Mouse (Mus musculus): ENCODE measurements around the gene Tmem252. TPM values are rescaled to one million over a fixed set of nuclear protein-coding genes. Genes with fewer than 3 reads are reported as not detected.

The Tmem252 gene
- polyA plus RNA-seq, 1 experiment from 2014 or later, result 0.28 TPM

DNA sequence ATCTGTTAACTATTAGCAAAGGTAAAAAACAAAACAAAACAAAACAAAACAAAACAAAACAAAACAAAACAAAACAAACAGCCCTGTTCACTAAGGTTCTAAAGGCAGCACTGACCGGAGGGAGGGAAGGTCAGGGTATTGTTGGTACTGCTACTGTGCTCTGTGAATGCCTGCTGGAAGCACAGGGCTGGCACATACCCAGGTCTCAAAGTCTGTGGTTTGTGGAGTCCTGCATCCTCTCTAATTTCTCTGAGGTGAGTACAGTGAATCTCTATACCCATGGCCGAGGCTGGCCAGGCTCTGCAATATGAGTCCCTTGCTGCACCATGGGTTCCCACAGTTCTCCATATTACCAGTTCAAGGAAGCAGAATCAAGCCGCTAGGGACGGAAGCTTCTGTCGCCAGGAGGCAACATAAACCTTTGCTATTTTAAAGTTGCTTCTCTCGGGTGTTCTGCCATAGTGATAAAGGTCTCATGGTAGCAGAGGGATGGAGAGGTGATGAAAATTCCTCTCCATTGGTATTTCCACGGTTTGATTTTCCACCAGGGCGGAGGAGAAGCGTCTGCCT is 20.5 kb upstream of the Tmem252 start:
- H3K9me3 ChIP-seq (replicated peaks), result no peaks in the 10 kb centered on the region
- H3K27me3 ChIP-seq (ENCODE audit: low read depth, poor library complexity, severe bottlenecking), result no peaks in the 10 kb centered on the region
- no peaks in the 10 kb centered on the region for H3K36me3 ChIP-seq
- H3K4me3 ChIP-seq, result no peak overlapping the region
- H3K27ac ChIP-seq, result no peak overlapping the region
- 79% methylated on average over 9 of the region's 9 CpGs for WGBS
- peaks cover 22% of the 10 kb centered on the region; the same call in 1 of the 2 replicates for H3K4me1 ChIP-seq
- DNase-seq (ENCODE audit: low spot score), result no peak

DNA sequence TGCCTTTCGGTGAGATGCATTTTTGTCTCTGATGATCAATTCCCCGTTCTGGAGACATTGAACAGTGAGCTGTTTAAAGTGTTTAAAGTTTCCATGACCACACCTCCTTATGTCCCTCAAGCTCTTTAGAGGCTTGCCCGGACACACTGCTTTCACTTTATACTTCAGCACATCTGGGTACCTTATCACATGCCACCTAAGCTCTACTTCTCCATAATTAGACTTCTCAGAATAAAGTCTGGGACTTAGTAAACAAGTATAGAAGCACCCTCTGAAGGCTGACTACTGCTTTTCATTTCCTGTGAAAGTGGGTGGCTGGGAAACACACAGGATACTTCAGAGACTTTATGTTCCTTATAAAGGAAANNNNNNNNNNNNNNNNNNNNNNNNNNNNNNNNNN is 16.8 kb upstream of the Tmem252 start:
- Histone ChIP-seq H3K27me3 (ENCODE audit: low read depth, poor library complexity, severe bottlenecking) (no peaks in the 10 kb centered on the region), H3K9me3 (replicated peaks) (no peaks in the 10 kb centered on the region), H3K4me3 (no peak overlapping the region), H3K4me1 (0 out of 2 replicates have a peak, but pooled peaks cover 13% of the 10 kb centered on the region), H3K27ac (no peak overlapping the region), H3K36me3 (no peaks in the 10 kb centered on the region)
- no peak for DNase-seq (ENCODE audit: low spot score)
- WGBS, result 71% methylated on average over 3 of the region's 3 CpGs

DNA sequence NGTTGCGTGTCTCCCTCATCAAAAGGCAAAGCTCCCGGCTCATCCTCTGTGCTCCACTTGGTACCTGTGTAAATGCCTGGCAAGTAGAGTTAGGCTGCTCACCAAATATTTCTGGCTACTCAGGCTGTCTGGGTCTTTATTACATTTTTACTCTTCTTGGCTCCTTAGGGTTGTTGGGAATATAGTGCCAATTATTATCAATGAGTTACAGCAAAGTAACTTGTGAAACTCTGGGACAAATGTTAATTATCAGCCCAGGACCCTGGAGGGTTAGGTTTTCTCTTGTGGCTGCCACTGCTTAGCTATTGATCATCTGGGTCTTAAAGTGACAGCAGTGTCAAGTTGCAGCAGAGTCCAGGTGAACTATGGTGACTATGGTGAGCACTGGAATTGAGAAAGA is 11.5 kb upstream of the Tmem252 start:
- no peak overlapping the region for H3K27ac ChIP-seq
- H3K36me3 ChIP-seq, result no peaks in the 10 kb centered on the region
- no peaks in the 10 kb centered on the region for H3K4me1 ChIP-seq
- no peaks in the 10 kb centered on the region for H3K9me3 ChIP-seq (replicated peaks)
- H3K27me3 ChIP-seq (ENCODE audit: low read depth, poor library complexity, severe bottlenecking), result no peaks in the 10 kb centered on the region
- 96% methylated on average over 2 of the region's 2 CpGs for WGBS
- DNase-seq (ENCODE audit: low spot score), result no peak
- H3K4me3 ChIP-seq, result no peak overlapping the region

DNA sequence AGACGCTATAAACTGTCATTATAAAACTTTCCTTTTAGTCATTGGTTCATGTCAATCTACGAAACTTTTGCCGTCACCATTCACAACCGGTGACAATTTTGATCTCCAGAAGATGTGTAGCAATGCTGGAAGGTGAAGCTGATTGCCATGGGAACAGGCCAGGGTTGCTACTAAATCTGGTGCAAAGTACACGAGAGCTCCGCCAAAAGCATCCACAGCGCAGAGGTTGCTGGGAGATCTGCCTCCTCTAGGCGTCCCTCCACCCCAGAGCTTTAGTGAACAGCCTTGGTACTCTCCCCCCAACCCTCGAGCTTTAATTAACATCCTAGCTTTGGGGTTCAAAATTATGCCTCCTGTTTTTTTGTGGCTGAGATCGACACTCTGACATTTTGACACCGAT is 8.0 kb upstream of the Tmem252 start:
- Histone ChIP-seq H3K4me1 (no peaks in the 10 kb centered on the region), H3K4me3 (no peak overlapping the region), H3K36me3 (no peaks in the 10 kb centered on the region), H3K27ac (no peak overlapping the region), H3K27me3 (ENCODE audit: low read depth, poor library complexity, severe bottlenecking) (no peaks in the 10 kb centered on the region), H3K9me3 (replicated peaks) (no peaks in the 10 kb centered on the region)
- 85% methylated on average over 11 of the region's 11 CpGs for WGBS
- no peak for DNase-seq (ENCODE audit: low spot score)

DNA sequence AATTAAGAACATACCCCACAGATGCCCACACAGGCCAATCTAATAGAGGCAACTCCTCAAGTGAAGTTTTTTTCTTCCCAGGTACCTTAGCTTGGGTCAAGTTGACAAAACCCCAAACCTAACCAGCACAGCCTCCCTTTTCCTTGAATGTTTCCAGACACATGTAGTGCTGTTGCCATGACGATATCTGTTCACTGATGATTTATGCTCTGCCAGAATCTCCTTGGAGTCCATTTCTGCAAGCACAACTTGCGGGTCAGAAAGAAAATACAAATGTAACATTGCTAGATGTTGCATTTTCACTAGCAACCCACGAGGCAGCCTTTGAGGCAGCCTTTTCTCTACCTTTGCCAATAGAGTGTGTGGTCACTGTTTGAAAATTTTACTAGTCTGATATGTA is 6.3 kb upstream of the Tmem252 start:
- 87% methylated on average over 3 of the region's 3 CpGs for WGBS
- Histone ChIP-seq H3K9me3 (replicated peaks) (no peaks in the 10 kb centered on the region), H3K27me3 (ENCODE audit: low read depth, poor library complexity, severe bottlenecking) (no peaks in the 10 kb centered on the region), H3K4me1 (peaks cover 10% of the 10 kb centered on the region), H3K4me3 (no peak overlapping the region), H3K27ac (no peak overlapping the region), H3K36me3 (no peaks in the 10 kb centered on the region)
- DNase-seq (ENCODE audit: low spot score), result no peak

DNA sequence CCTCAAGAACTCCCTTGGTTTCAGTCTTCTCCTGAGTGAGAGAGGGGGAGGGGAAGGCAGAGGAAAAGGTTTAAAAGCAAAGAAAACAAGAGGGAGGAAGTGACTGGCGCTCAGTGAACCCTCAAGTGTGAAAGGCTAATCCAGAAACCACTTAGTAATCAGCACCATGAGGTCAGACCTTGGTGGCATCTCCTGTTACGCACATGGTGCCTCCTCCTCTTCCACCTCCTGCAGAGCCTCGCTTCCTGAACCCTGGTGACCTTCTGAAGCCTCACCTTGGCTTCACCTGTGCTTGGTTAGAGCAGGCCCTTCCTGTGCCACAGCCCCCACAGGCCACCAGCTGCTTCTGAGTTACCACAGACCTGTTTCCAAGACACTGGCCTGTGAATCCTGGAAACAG is 2.2 kb upstream of the Tmem252 start:
- peak overlapping the region; percentile 46 for H3K27ac ChIP-seq
- peaks cover 17% of the 10 kb centered on the region for H3K4me1 ChIP-seq
- H3K4me3 ChIP-seq, result no peak overlapping the region
- H3K9me3 ChIP-seq (replicated peaks), result no peaks in the 10 kb centered on the region
- H3K27me3 ChIP-seq (ENCODE audit: low read depth, poor library complexity, severe bottlenecking), result no peaks in the 10 kb centered on the region
- 35% methylated on average over 3 of the region's 3 CpGs for WGBS
- no peak for DNase-seq (ENCODE audit: low spot score)
- H3K36me3 ChIP-seq, result no peaks in the 10 kb centered on the region

DNA sequence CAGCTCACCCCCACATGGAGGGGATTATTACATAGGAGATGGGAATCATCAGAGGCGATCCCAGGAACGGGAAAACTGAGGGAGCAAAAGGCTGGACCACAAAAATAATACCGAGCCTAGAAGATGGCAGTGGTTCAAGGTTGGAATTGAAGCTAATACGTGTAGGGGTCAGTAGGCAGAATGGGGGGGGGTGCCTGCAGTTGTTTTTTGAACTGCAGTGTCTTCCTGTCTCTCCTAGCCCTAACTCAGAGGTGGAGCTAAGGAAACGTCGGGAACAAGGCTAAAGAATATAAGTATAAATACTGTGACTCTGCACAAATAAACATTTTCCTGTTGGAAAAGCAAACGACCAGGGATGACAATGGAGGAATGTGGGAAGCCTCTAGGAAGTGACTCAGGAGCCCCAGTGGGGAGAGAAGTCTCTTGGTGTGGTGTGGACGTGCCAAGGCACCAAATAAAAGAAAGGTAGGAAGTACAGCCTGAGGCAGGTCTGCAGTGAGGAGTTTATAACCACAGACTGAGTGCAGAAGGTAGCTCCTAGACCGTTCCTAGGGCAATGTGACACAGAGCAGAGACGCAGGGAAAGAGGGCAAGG is 1.3 kb upstream of the Tmem252 start:
- WGBS, result 72% methylated on average over 10 of the region's 10 CpGs
- Histone ChIP-seq H3K27ac (0 out of 2 replicates have a peak overlapping the region, but pooled peaks have one; percentile 46), H3K27me3 (ENCODE audit: low read depth, poor library complexity, severe bottlenecking) (no peaks in the 10 kb centered on the region), H3K4me3 (no peak overlapping the region), H3K36me3 (no peaks in the 10 kb centered on the region), H3K4me1 (peaks cover 17% of the 10 kb centered on the region), H3K9me3 (replicated peaks) (0 out of 2 replicates have a peak, but pooled peaks cover under 1% of the 10 kb centered on the region)
- no peak for DNase-seq (ENCODE audit: low spot score)

DNA sequence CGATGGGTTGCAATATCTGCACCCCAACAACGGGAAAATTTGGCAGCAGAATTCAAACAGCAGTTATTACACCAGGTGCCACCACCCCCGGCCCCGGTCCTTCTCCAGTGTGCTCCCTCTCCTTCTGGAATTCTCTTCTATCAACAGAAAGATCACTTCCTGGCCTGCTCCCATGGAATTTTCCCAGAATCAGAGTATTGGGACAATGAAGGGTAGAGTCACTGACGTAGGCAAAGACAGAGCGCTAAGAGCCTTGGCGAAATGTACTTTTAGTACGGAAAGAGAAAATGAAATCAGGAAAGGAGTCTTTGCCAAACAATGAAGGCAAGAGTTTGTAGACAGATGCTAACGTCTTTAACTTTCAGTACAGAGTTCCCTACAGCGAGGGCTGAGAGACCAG is 477 bp upstream of the Tmem252 start:
- 0 out of 2 replicates have a peak, but pooled peaks cover 3% of the 10 kb centered on the region for H3K9me3 ChIP-seq (replicated peaks)
- no peaks in the 10 kb centered on the region for H3K36me3 ChIP-seq
- H3K27me3 ChIP-seq (ENCODE audit: low read depth, poor library complexity, severe bottlenecking), result no peaks in the 10 kb centered on the region
- WGBS, result 86% methylated on average over 10 of the region's 10 CpGs
- no peak for DNase-seq (ENCODE audit: low spot score)
- no peak overlapping the region for H3K27ac ChIP-seq
- H3K4me1 ChIP-seq, result peaks cover 17% of the 10 kb centered on the region
- H3K4me3 ChIP-seq, result no peak overlapping the region

DNA sequence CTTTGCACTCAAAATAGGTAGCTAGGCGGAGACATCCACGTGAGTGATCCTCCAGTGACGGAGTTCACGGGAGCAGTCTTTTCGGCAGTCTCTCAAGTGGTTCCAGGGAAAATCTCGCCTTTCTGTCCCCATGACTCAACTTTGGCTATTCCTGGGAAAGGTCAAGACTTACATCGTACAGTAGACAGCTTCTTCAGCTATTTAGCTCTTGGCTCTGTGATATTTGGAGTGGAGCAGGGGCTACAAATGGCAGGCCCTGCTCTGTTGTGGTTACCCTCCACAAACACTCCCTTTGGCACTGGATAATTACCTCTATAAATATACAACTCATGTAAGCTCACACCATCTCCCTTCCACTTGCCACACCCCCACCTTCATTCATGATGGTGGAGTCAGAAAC is 2.6 kb downstream of the Tmem252 start:
- peaks cover 14% of the 10 kb centered on the region for H3K4me1 ChIP-seq
- H3K4me3 ChIP-seq, result no peak overlapping the region
- no peak overlapping the region for H3K27ac ChIP-seq
- WGBS, result 91% methylated on average over 7 of the region's 7 CpGs
- 0 out of 2 replicates have a peak, but pooled peaks cover 3% of the 10 kb centered on the region for H3K9me3 ChIP-seq (replicated peaks)
- DNase-seq (ENCODE audit: low spot score), result no peak
- no peaks in the 10 kb centered on the region for H3K36me3 ChIP-seq
- H3K27me3 ChIP-seq (ENCODE audit: low read depth, poor library complexity, severe bottlenecking), result no peaks in the 10 kb centered on the region

DNA sequence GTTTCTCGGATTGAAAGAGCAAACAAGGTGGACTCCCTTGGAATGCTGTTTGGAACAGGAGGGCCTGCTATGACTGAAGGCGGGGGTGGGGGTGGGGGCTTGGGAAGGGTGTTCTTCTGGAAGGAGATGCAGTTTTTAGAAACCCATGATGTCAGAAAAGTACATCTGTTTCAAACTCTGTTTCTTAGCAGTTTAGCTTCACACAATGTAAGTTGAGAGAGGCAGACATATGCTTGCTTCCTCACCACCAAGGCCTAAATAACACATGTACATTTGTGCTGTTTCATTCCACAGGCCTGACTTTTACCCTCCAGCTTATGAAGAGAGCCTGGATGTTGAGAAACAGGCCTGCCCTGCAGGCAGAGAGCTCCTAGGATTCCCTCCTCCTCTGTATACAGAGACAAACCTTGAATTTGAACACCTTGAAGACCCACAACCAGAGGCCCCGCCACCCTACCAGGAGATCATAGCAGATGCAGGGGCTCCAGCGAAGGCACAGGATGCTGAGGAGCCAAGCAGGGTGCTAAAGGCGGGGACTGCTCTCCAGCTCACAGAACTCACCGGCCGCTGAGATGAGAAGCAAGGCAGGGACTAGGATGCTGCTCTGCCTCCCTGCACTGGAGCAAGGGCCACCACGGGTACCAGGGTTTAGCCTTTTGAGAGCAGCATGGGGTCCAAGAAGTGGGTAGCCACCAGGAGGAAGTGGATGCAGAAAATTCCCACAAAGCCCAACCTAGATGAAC is 3.6 kb downstream of the Tmem252 start:
- no peak overlapping the region for H3K27ac ChIP-seq
- 68% methylated on average over 8 of the region's 8 CpGs for WGBS
- no peaks in the 10 kb centered on the region for H3K27me3 ChIP-seq (ENCODE audit: low read depth, poor library complexity, severe bottlenecking)
- 0 out of 2 replicates have a peak, but pooled peaks cover 3% of the 10 kb centered on the region for H3K9me3 ChIP-seq (replicated peaks)
- H3K4me3 ChIP-seq, result no peak overlapping the region
- no peak for DNase-seq (ENCODE audit: low spot score)
- no peaks in the 10 kb centered on the region for H3K36me3 ChIP-seq
- peaks cover 7% of the 10 kb centered on the region; the same call in 1 of the 2 replicates for H3K4me1 ChIP-seq

DNA sequence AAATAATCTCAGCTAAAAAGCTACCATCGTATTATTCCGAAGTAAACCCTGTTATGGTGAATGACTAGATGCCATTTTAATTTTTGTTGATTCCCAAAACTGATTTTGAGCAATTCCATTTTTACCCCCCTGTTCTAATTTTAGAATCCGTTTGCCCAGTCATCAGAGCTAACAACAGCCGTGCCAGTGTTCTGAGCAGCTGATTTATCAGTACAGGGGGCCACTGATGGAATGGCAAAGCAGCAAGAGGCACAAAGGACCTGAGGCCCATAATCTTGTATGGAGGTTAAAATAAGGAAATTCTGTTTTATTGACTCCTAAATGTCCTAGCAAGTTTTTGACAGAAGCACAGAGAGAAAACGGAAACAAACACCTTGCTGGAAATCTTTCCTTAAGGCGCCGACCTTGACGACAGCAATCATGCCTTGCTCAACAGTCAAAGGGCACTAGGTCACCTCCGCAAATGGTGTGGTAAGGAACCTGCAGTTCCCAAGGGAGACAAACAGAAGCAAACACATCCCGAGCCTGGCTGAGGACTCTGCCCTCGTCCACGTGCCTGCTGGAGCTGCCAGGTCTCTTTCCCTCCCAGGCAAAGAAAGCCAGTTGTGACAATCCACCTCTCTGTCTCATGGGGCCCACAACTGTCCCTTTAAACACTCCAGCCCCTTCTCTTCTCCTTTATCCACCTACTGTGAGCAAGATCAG is 9.4 kb downstream of the Tmem252 start:
- H3K4me3 ChIP-seq, result no peak overlapping the region
- no peaks in the 10 kb centered on the region for H3K27me3 ChIP-seq (ENCODE audit: low read depth, poor library complexity, severe bottlenecking)
- 0 out of 2 replicates have a peak, but pooled peaks cover 4% of the 10 kb centered on the region for H3K4me1 ChIP-seq
- H3K36me3 ChIP-seq, result no peaks in the 10 kb centered on the region
- no peak overlapping the region for H3K27ac ChIP-seq
- no peak for DNase-seq (ENCODE audit: low spot score)
- 66% methylated on average over 12 of the region's 12 CpGs for WGBS
- no peaks in the 10 kb centered on the region for H3K9me3 ChIP-seq (replicated peaks)

DNA sequence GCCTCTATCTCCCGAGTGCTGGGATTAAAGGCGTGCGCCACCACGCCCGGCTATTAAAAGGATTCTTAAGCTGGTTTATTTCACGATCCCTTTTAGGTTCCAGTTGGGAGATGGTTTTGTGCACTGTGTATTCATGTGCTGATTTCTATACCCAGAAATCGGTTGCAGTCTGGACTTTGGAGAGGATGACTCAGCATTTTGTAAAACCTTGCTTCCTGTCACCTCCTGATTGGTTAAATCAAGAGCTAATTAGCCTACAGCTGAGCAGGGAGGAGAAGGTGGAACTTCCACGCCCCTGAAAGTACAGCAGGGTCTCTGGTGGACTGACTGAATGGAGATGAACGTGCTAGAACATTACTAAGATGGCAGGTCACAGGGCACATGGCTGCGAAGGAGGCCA is 12.6 kb downstream of the Tmem252 start:
- no peaks in the 10 kb centered on the region for H3K36me3 ChIP-seq
- H3K4me3 ChIP-seq, result no peak overlapping the region
- H3K9me3 ChIP-seq (replicated peaks), result no peaks in the 10 kb centered on the region
- H3K27ac ChIP-seq, result no peak overlapping the region
- H3K27me3 ChIP-seq (ENCODE audit: low read depth, poor library complexity, severe bottlenecking), result no peaks in the 10 kb centered on the region
- WGBS, result 88% methylated on average over 10 of the region's 10 CpGs
- peaks cover 9% of the 10 kb centered on the region for H3K4me1 ChIP-seq
- DNase-seq (ENCODE audit: low spot score), result no peak

DNA sequence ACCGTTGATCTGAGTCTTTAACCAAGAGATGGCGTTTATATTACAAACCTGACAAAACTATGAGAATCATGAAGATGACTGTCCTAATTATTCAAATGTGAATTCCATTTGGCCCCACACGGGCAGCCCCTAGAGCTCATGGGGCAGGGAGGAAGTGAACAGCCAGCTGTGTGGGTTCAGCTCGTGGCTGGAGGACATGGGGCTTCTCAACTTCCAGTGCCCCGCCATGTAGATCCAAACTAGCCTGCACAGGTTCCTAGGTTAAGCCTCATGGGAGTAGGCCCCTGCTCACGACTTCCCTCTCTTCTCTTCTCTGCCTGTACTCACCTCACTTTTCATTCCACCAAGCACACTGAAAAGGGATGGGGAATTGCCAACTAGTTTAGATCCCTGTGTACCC is 14.5 kb downstream of the Tmem252 start:
- Histone ChIP-seq H3K36me3 (no peaks in the 10 kb centered on the region), H3K27me3 (ENCODE audit: low read depth, poor library complexity, severe bottlenecking) (no peaks in the 10 kb centered on the region), H3K4me1 (peaks cover 10% of the 10 kb centered on the region), H3K27ac (no peak overlapping the region), H3K9me3 (replicated peaks) (no peaks in the 10 kb centered on the region), H3K4me3 (no peak overlapping the region)
- DNase-seq (ENCODE audit: low spot score), result no peak
- WGBS, result 81% methylated on average over 6 of the region's 6 CpGs

Data from limb, embryonic 10.5 days (tissue).